Mouse (Mus musculus): ENCODE data around the gene Timm8b. TPM values are rescaled to one million over a fixed set of nuclear protein-coding genes. Genes with fewer than 3 reads are reported as not detected.
A peak's percentile ranks its signal among the peaks of the same experiment; 100 is the strongest.
"Not testable (repeated sequence)": the region's sequence is repeated elsewhere in the genome, so short reads cannot be mapped to it uniquely, and the experiment has no call there.

The Timm8b gene
- total RNA-seq, 1 experiment from 2014 or later, result 147 TPM

DNA sequence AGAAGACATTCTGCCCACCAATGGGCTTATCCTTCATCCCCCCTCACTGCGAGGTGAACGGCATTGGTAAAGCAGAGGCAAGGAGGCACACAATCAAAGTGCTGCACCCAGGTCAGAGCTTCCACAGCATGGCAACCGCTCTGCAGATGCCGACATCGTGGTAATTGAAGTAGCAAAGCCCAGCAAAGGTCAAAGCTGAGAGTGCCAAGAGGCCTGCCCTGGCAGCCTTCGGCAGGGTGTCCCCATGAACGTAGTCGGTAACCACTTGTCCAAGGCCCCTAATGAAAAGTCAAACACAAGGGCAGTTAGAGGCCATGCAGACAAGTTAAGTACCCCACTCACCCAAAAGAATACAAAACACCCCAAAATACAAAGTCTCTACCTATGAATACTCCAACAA lies 6.7 kb upstream of the Timm8b start:
- no peak for ATAC-seq (replicated peaks; ENCODE audit: low read depth, poor library complexity, severe bottlenecking)

DNA sequence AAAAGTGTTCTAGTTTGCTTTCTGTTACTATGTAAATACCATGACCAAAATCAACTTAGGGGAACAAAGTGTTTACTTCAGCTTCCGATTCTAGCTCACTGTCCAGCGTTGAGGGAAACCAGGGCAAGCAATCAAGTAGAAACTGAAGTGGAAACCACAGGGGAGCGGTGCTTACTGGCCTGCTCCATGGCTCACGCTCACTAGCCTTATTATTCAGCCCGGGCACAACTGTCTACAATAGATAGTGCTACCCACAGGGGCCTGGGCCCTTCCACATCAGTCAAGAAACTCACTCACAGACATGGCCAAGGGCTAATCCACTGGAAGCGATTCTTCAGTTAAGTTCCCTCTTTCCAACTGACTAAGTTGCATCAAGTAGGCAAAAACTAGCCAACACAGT lies 2.2 kb upstream of the Timm8b start:
- ATAC-seq (replicated peaks; ENCODE audit: low read depth, poor library complexity, severe bottlenecking), result no peak

DNA sequence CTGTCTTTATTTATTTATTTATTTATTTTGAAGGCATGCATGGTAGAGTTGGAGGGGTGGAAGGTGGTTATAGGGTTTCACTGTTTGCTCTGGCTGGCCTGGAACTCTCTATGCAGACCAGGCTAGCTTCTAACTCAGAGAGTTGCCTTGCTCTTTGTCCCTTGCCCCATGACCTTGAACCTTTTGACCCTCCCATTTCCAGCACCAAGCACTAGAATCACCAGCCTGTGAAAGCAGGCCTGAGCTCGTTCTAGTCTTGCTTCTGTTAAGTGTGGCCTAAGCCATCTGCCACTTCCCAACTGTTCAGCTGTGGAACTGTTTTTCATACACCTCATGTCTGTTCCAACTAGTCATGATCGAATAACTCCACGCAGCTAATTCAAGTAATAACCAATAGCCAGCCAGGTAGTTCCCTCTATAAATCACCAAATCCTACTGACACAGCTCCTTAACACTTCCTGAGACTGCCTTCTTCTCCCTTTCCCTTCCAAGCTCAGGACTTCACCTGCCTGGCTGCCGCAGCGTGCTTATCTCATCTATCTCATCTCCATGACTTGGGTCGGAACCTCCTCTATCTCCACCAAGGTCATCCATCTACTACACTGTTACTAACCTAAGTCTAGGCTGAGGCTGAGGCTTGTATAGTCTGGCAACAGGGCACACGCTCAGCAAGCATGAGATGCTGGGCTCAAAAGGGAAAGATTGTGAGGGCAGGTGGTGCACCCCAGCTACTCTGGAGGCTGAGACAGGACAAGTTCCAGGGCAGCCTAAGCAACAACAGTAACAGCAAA lies 1.5 kb upstream of the Timm8b start:
- no peak for ATAC-seq (replicated peaks; ENCODE audit: low read depth, poor library complexity, severe bottlenecking)

GRCm38 (mm10) chr9:50603998-50604324 lies 251 bp downstream of the Timm8b start:
- no peak for ATAC-seq (replicated peaks; ENCODE audit: low read depth, poor library complexity, severe bottlenecking)

DNA sequence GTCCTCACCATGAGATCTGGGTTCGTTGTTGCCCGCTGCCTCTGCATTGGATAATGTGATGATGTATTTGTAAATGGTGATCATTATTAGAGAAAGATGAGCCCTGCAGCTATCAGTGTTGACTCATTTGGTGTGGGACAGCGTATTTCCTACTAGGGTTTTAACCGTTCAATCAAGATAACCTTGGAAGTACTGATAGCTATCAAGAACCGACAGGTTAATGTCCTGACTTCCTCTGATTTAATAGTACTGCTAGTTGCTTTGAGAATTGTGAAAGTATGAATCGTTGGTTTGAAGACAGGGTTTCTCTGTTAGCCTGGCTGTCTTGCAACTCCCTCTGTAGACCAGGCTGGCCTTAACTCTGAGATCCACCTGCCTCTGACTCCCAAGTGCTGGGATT lies 628 bp downstream of the Timm8b start:
- ATAC-seq (replicated peaks; ENCODE audit: low read depth, poor library complexity, severe bottlenecking), result no peak

- no peak for ATAC-seq (replicated peaks; ENCODE audit: low read depth, poor library complexity, severe bottlenecking)
These were observed 8.4 kb downstream of the Timm8b start for GRCm38 (mm10) chr9:50612115-50612514.

GRCm38 (mm10) chr9:50616161-50616560 lies 12.5 kb downstream of the Timm8b start:
- no peak for ATAC-seq (replicated peaks; ENCODE audit: low read depth, poor library complexity, severe bottlenecking)

- peak; percentile 92 for ATAC-seq (replicated peaks; ENCODE audit: low read depth, poor library complexity, severe bottlenecking)
These were observed 13.3 kb downstream of the Timm8b start, which contains the start of the genes Pih1d2 and Nkapd1 for GRCm38 (mm10) chr9:50616766-50617603. TSS of gene Pih1d2 (plus strand) at chr9:50617321. TSS of gene Nkapd1 (minus strand) at chr9:50617464.

- ATAC-seq (replicated peaks; ENCODE audit: low read depth, poor library complexity, severe bottlenecking), result no peak
These were observed 14.2 kb downstream of the Timm8b start for GRCm38 (mm10) chr9:50617794-50618330.

- ATAC-seq (replicated peaks; ENCODE audit: low read depth, poor library complexity, severe bottlenecking), result not testable (repeated sequence)
These were observed 27.2 kb downstream of the Timm8b start for GRCm38 (mm10) chr9:50630903-50631302.

GRCm38 (mm10) chr9:50632016-50632688 lies 28.4 kb downstream of the Timm8b start:
- no peak for ATAC-seq (replicated peaks; ENCODE audit: low read depth, poor library complexity, severe bottlenecking)

- 0 out of 2 replicates have a peak, but pooled peaks have one; percentile 45 for ATAC-seq (replicated peaks; ENCODE audit: low read depth, poor library complexity, severe bottlenecking)
These were observed 29.3 kb downstream of the Timm8b start for GRCm38 (mm10) chr9:50633059-50633458.

- no peak for ATAC-seq (replicated peaks; ENCODE audit: low read depth, poor library complexity, severe bottlenecking)
These were observed 30.6 kb downstream of the Timm8b start for GRCm38 (mm10) chr9:50634270-50634669.

- no peak for ATAC-seq (replicated peaks; ENCODE audit: low read depth, poor library complexity, severe bottlenecking)
These were observed 43.2 kb downstream of the Timm8b start for GRCm38 (mm10) chr9:50646826-50647370.

DNA sequence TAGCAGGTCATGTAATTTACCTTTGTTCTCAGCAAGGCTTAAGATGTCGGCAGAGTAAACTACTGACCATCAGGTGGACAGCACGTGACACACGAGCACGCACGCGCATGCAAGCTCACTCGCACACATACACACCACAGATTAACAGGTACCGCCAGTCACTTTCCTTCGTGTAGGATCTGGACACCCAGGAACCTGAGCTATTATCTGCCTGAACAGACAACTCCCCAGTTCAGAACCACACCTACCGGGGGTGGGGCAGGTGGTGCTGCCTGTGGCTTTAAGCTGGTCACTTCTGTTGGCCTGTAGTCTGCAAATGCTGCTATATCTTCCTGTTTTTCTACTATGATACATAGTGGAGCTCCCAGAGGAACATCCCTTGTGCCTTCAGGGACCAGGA lies 46.8 kb downstream of the Timm8b start:
- ATAC-seq (replicated peaks; ENCODE audit: low read depth, poor library complexity, severe bottlenecking), result no peak

Other genes with a start within 250 kb of the Timm8b start
- gene Plet1, start 109.4 kb upstream of the Timm8b start, total RNA-seq (2017), result not detected in 2 replicates
- 73.1 and 89.3 TPM in 2 replicates for gene Pts, start 75.2 kb upstream of the Timm8b start, total RNA-seq (2017)
- gene Il18, start 49.1 kb upstream of the Timm8b start, total RNA-seq (2017), result 4.4 and 7.5 TPM in 2 replicates
- not detected in 2 replicates for gene Bco2, start 48.7 kb upstream of the Timm8b start, total RNA-seq (2017)
- not detected in 2 replicates for gene Tex12, start 42.6 kb upstream of the Timm8b start, total RNA-seq (2017)
- gene Sdhd, start 98 bp upstream of the Timm8b start, total RNA-seq (2017), result 172 and 173 TPM in 2 replicates
- 0.24 and 4.4 TPM in 2 replicates for gene Pih1d2, start 13.4 kb downstream of the Timm8b start, total RNA-seq (2017)
- gene Nkapd1, start 13.6 kb downstream of the Timm8b start, total RNA-seq (2017), result 57.9 and 59.6 TPM in 2 replicates
- 37.5 and 49.9 TPM in 2 replicates for gene Dlat, start 55.9 kb downstream of the Timm8b start, total RNA-seq (2017)
- not detected in 2 replicates for gene Dixdc1, start 135.6 kb downstream of the Timm8b start, total RNA-seq (2017)
- not detected in 2 replicates for gene 2310030G06Rik, start 142.6 kb downstream of the Timm8b start, total RNA-seq (2017)
- gene Cryab, start 147.4 kb downstream of the Timm8b start, total RNA-seq (2017), result 0.41 TPM in 1 of 2 replicates, not detected in the other
- not detected in 2 replicates for gene Hspb2, start 148.4 kb downstream of the Timm8b start, total RNA-seq (2017)
- gene Fdxacb1, start 164.3 kb downstream of the Timm8b start, total RNA-seq (2017), result 5.5 and 8.8 TPM in 2 replicates
- 21.2 and 23.3 TPM in 2 replicates for gene Alg9, start 171.1 kb downstream of the Timm8b start, total RNA-seq (2017)
- gene 1110032A03Rik, start 171.6 kb downstream of the Timm8b start, total RNA-seq (2017), result 13.8 and 22.6 TPM in 2 replicates
- gene Ppp2r1b, start 241.4 kb downstream of the Timm8b start, total RNA-seq (2017), result 66.6 and 66.9 TPM in 2 replicates